Mouse (Mus musculus): ENCODE measurements around the gene Sft2d2.

GRCm38 (mm10) chr1:165179321-165179720 lies 14.9 kb downstream of the Sft2d2 start:
- TF ChIP-seq CTCF (IDR thresholded peaks at IDR 0.05; ENCODE audit: extremely low read depth, insufficient read length, insufficient replicate concordance, low read depth, low read length) (no peak), POLR2A (IDR thresholded peaks at IDR 0.05; ENCODE audit: low read depth, low read length) (no peak)

Data from small intestine, adult 2 months (tissue).